Mouse (Mus musculus): Measurements from ENCODE around the gene Tmem11.

- TF ChIP-seq POLR2A (IDR thresholded peaks at IDR 0.05; ENCODE audit: extremely low read depth, insufficient read depth, low read length), result no peak
- no peak for TF ChIP-seq CTCF (IDR thresholded peaks at IDR 0.05; ENCODE audit: extremely low read depth, insufficient read depth, low read length)
Measured at GRCm38 (mm10) chr11:60864166-60864565, 14.9 kb downstream of the Tmem11 start.

Data from cortical plate, adult 2 months (tissue).